Mouse (Mus musculus) heart, postnatal 36 days (tissue): ENCODE data around the gene Ankrd13a. TPM values are rescaled to one million over a fixed set of nuclear protein-coding genes. Genes with fewer than 3 reads are reported as not detected.
A peak's percentile ranks its signal among the peaks of the same experiment; 100 is the strongest.

ENCODE experiments used
- DNase-seq, 2 experiments: peaks; one replicate each; pipeline ENCODE4 v3.0.0; 2021 to 2022
- intact Hi-C: fragments of 180-260 bp; cut with DNase I; formaldehyde crosslinking; loops from one replicate; pipeline ENCODE4 v1.15.1; 2025
- total RNA-seq, 2 experiments: library from RNA; stranded (reverse); gene quantifications; 2 replicates each; pipeline ENCODE4 v1.2.3; 2021

Ankrd13a gene
- total RNA-seq, 2 experiments from 2014 or later: 30.9 to 42.3 TPM

GRCm38 (mm10) chr5:114795231-114795630, 20.8 kb downstream of the Ankrd13a start:
- DNase-seq: no peak
- intact Hi-C loops: no loop called here

GRCm38 (mm10) chr5:114795653-114796052, 21.2 kb downstream of the Ankrd13a start:
- no peak for DNase-seq
- intact Hi-C loops: no loop called here

DNA sequence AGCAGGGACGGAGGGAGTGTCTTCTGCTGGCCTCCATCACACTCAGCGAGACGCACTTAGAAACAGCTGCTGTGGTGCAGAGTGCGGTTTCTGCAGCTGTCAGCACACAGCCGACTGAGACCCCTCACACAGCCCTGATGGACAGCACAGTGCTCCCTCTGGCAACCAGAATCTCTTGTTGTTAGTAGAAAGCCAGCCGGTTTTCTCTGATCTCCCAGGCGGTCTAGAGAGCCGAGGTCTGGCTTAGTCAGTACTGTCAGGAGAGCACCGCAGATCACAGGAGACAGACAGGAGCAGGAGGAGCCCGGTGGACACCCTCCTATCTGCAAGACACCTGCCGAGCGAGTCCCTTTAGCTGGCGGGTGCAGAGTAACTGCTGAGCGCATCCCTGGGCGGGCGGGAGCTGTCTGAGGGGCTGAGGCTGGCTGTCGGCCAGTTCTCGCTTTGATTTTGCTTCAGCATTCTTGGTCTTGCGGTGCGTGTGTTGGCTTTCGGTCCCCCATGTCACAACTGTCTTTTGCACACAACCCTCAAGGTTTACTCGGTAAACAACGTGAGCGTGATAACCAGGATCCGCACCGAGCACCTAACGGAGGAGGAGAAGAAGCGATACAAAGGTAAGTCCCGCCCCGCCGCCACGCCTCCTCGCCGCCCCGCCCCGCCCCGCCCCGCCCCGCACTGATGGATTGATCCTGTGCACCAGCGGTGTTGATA, 22.0 kb downstream of the Ankrd13a start:
- intact Hi-C loops: no loop called here
- no peak for DNase-seq

GRCm38 (mm10) chr5:114797253-114797652, 22.8 kb downstream of the Ankrd13a start:
- intact Hi-C loops: no loop called here
- no peak for DNase-seq

- intact Hi-C loops: no loop called here
- DNase-seq: no peak
Observed at GRCm38 (mm10) chr5:114799848-114800247, 25.4 kb downstream of the Ankrd13a start.

GRCm38 (mm10) chr5:114801049-114801448, 26.6 kb downstream of the Ankrd13a start:
- no peak for DNase-seq
- intact Hi-C loops: no loop called here

DNA sequence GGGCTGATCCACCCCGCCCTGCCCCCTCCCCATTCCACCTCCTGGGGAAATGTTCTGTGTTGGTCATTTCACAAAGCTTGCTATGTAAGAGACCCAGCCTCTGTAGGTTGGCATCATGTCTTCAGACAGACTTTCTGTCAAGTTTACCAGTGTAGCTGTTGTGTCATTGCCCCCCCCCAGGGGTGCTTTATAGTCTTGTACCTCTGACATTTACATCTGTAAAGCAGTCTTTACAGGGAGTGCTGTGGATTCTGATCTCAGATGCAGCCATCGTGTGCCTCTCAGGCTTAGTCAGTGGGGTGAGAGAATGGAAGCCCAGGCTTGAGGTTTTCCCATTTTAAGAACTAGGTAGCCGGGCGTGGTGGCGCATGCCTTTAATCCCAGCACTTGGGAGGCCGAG, 27.4 kb downstream of the Ankrd13a start:
- intact Hi-C loops: no loop called here
- DNase-seq: no peak

GRCm38 (mm10) chr5:114803231-114803630, 28.8 kb downstream of the Ankrd13a start:
- intact Hi-C loops: loop anchor here (1.0 kb wide), 1 partner anchor 95 kb away; no protein-coding TSS in a partner anchor
- DNase-seq: no peak

DNA sequence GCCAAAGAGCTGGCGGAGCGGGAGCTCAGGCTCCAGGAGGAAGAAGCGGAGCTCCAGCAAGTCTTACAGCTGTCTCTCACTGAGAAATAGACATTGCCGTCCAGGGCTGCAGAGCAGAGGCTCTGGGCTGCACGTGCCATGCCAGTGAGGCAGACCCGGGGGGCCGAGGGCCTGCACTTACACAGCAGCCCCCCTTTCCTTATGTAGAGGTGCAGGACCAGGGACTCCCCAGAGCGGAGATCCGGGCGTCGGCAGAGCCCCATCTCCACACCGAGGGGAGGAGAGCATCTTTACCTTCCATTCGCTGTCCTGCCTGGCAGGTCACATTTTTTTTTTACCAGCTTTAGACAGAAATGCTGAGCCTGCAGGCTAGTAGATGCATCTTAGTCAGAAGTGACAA, 29.9 kb downstream of the Ankrd13a start:
- no peak for DNase-seq
- intact Hi-C loops: loop anchor here (2.0 kb wide), 2 partner anchors 18 to 30 kb away; partner anchors contain the start of genes Ankrd13a and Git2

GRCm38 (mm10) chr5:114804958-114805357, 30.5 kb downstream of the Ankrd13a start:
- intact Hi-C loops: loop anchor here (2.0 kb wide), 2 partner anchors 18 to 30 kb away; partner anchors contain the start of genes Ankrd13a and Git2
- DNase-seq: peak; percentile 52 to 60

GRCm38 (mm10) chr5:114805436-114806350, 31.2 kb downstream of the Ankrd13a start:
- intact Hi-C loops: loop anchor here (2.0 kb wide), 2 partner anchors 19 to 31 kb away; partner anchors contain the start of genes Ankrd13a and Git2
- peak; percentile 49 to 59 for DNase-seq

DNA sequence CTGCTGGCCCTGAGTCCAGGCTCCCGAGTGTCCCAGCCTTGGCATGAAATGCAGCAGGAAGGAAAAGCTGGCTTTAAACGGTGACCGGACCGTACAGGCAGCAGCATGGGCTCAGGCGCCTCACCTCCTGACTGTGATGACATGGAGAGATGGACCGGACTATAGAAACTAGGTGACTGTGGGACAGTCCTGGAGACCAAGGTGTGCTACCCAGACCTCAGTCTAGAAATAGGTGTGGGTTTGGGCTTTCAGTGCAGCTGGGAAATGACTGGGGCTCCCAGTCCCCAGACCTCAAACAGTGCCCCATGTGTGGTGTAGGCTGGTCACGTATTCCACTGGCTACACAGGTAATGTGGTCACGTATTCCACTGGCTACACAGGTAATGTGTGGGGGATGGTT, 32.2 kb downstream of the Ankrd13a start:
- intact Hi-C loops: no loop called here
- DNase-seq: no peak

DNA sequence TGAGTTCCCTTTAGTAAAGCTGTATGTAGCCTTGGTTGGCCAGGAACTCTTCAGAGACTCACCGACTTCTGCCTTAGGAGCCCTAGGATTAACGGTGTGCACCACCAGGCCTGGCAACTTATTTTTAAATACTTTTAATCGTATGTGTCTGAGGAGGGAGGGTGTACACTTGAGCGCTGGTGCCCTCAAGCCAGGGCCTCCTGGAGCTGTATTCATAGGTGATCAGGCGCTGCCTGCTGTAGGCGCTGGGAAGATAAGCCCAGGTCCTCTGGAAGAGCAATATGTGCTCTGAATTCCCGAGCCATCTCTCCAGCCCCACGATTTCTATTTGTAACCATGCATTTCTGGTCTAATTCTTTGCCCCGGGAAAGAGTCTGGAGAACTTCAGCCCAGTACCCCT, 32.6 kb downstream of the Ankrd13a start:
- DNase-seq: no peak
- intact Hi-C loops: no loop called here

DNA sequence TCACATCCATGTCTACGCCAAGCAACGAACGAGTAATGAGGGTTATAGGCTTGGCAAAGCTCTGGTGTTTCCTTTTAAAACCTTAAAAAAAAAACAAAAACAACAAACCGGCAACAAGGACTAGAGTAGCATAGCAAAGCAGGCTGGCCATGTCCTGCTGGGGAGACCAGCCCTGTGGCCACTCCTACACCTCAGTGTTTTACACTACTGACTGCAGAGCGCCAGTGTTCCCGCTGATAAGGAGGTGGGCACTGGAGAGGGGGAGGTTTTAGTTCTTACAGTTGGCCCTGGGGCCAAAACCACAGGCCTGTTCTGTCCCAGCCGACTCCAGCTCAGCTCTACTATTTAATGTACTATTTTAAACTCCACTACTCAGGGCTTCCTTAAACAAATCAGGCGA, 33.0 kb downstream of the Ankrd13a start:
- no peak for DNase-seq
- intact Hi-C loops: no loop called here

GRCm38 (mm10) chr5:114807893-114808292, 33.4 kb downstream of the Ankrd13a start:
- no peak for DNase-seq
- intact Hi-C loops: no loop called here

DNA sequence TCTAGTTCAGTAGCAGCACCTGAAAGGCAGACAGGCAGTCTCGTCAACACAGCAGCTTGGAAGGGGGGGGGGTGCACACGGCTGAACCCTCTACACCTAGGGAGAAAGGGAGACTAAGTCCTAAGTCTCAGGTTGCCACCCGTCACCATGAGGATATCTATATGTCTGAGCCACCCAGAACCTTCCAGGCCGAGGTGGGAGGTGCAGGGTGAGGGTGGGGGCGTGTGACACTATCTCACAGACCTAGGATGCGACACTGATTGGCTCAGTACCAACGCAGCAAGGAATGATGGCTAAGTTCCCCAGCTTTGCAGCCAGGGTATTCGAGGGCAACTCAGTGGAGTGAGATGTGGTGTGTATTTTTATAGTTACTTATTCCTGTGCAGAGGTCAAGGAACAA, 33.9 kb downstream of the Ankrd13a start:
- intact Hi-C loops: no loop called here
- no peak for DNase-seq

DNA sequence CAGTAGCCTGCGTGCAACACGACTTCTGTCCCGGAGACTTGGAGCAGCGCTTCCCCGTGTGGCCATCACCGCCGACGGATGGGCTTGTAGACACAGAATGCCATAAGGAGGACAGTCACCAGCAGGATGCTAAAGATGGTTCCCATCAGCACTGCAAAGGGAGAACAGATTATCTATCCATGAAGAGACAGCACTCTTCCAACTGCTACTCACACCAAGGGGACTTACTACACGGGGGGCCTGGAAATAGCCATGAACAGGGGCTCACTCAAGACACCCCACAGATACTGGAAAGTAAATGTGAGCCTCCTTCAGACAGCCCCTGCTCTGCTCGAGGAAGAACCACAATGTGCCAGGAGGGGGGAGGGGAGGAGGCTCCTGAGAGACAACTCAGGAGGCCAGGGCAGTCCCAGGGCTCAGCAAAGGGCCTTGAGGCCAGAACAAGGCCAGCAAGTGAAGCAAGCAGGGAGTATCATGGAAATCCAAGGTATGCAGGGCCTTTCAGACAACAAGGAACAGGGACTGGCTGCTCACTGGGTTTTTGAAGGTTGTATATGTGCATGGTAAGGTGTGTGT, 34.8 kb downstream of the Ankrd13a start:
- intact Hi-C loops: no loop called here
- DNase-seq: no peak

- intact Hi-C loops: no loop called here
- DNase-seq: no peak
Observed at GRCm38 (mm10) chr5:114809826-114810225, 35.3 kb downstream of the Ankrd13a start.

DNA sequence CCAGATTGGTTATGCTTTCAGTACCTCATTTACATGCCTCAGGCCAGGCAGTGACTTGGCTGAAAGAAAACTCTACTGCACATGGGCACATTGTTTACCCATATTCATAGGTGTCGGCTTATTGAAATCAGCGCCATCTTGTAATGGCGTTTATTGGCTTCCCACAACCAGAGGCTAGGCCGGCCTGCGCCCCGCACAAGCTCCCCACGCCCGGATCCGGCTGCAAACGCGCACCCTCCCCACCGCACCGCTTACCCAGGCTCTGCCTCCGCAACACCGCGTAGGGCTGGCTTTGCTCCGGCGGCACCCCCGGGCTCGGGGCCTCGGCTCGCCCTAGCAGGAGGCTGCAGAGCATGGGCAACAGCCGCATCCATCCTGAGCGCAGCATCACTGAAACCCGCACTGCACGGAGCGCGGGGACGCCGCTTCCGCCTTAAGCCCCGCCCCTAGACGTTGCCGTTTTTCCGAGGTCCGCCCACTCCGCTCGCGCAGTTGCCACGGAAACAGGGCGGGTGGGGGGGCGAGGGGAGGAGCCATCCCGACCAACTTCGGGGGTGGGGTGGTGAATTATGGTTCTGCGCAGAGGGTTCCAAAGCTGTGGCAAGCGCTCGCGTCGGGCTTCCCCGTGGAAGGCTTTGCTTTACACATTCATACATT, 39.2 kb downstream of the Ankrd13a start:
- peak; percentile 81 to 84 for DNase-seq
- intact Hi-C loops: no loop called here

- no peak for DNase-seq
- intact Hi-C loops: no loop called here
Observed at GRCm38 (mm10) chr5:114816599-114816998, 42.1 kb downstream of the Ankrd13a start.

GRCm38 (mm10) chr5:114818124-114818523, 43.6 kb downstream of the Ankrd13a start:
- intact Hi-C loops: no loop called here
- DNase-seq: no peak
